Mouse (Mus musculus) forebrain, embryonic 12.5 days (tissue): ENCODE results near the gene Iqgap1. TPM values are rescaled to one million over a fixed set of nuclear protein-coding genes. Genes with fewer than 3 reads are reported as not detected.
"Not testable (repeated sequence)": the region's sequence is repeated elsewhere in the genome, so short reads cannot be mapped to it uniquely, and the experiment has no call there.

ENCODE experiments used
- ATAC-seq: fragments of 200-750 bp; cut with Nextera tagmentation; 2 replicates; pipeline ENCODE4 v1.8.0; 2017; ENCODE audit warnings: moderate TSS enrichment; ENCODE audit not compliant: low FRiP score
- H3K27ac ChIP-seq: fragments of 300-500 bp; sonication (generic); 2 replicates; pipeline ENCODE4 v1.5.1; 2016; ENCODE audit warnings: mild to moderate bottlenecking
- H3K27me3 ChIP-seq: fragments of 300-500 bp; sonication (generic); 2 replicates; pipeline ENCODE4 v1.6.1; 2016; ENCODE audit warnings: mild to moderate bottlenecking
- H3K36me3 ChIP-seq: fragments of 300-500 bp; sonication (generic); replicated peaks from 2 replicates; pipeline ENCODE4 v1.6.1; 2016; ENCODE audit warnings: mild to moderate bottlenecking
- H3K4me1 ChIP-seq: fragments of 300-500 bp; sonication (generic); 2 replicates; pipeline ENCODE4 v1.6.1; 2016
- H3K4me2 ChIP-seq: fragments of 300-500 bp; sonication (generic); 2 replicates; pipeline ENCODE4 v1.6.1; 2016; ENCODE audit warnings: mild to moderate bottlenecking, moderate library complexity
- H3K4me3 ChIP-seq: fragments of 300-500 bp; sonication (generic); replicated peaks from 2 replicates; pipeline ENCODE4 v1.5.1; 2016; ENCODE audit warnings: mild to moderate bottlenecking
- H3K9ac ChIP-seq: fragments of 300-500 bp; sonication (generic); 2 replicates; pipeline ENCODE4 v1.6.1; 2016; ENCODE audit warnings: mild to moderate bottlenecking
- H3K9me3 ChIP-seq: fragments of 300-500 bp; sonication (generic); 2 replicates; pipeline ENCODE4 v1.6.1; 2016
- WGBS: fragments of 180-500 bp; shearing (Covaris S2); methylation state at CpG from one replicate; pipeline ENCODE4 v1.1.7; 2016; 5-methylcytosine and 5-hydroxymethylcytosine counted together
- polyA plus RNA-seq: library from polyadenylated mRNA; unstranded; fragments of >200 nt; fragmentation: Nextera tagmentation; extraction: Ambion mirVana; gene quantifications from 2 replicates; pipeline ENCODE4 v1.2.1, GENCODE M21; 2016

The Iqgap1 gene
- polyA plus RNA-seq, 1 experiment from 2014 or later: 31.6 TPM

- no peak overlapping the region for H3K4me2 ChIP-seq
- no peak overlapping the region for H3K9ac ChIP-seq
- no peak for ATAC-seq
- no peak overlapping the region for H3K27ac ChIP-seq
- no peaks in the 10 kb centered on the region for H3K9me3 ChIP-seq
- no peaks in the 10 kb centered on the region for H3K4me1 ChIP-seq
- 80% methylated on average over 4 of the region's 4 CpGs for WGBS
- no peaks in the 10 kb centered on the region; the same call in 1 of the 2 replicates for H3K27me3 ChIP-seq
- no peak overlapping the region for H3K4me3 ChIP-seq
- no peaks in the 10 kb centered on the region for H3K36me3 ChIP-seq
Observed at GRCm38 (mm10) chr7:80840937-80841336, 15.2 kb upstream of the Iqgap1 start.

- Histone ChIP-seq H3K9ac (no peak overlapping the region), H3K27me3 (no peaks in the 10 kb centered on the region; the same call in 1 of the 2 replicates), H3K4me3 (no peak overlapping the region), H3K9me3 (no peaks in the 10 kb centered on the region), H3K4me2 (no peak overlapping the region), H3K36me3 (no peaks in the 10 kb centered on the region), H3K27ac (no peak overlapping the region), H3K4me1 (no peaks in the 10 kb centered on the region)
- no peak for ATAC-seq
- 19% methylated on average over 1 of the region's 1 CpGs for WGBS
Observed at GRCm38 (mm10) chr7:80840241-80840640, 14.5 kb upstream of the Iqgap1 start.

- no peak for ATAC-seq
- no peak overlapping the region for H3K4me3 ChIP-seq
- H3K4me2 ChIP-seq: no peak overlapping the region
- H3K9me3 ChIP-seq: no peaks in the 10 kb centered on the region
- no peak overlapping the region for H3K9ac ChIP-seq
- no peak overlapping the region for H3K27ac ChIP-seq
- no peaks in the 10 kb centered on the region; the same call in 1 of the 2 replicates for H3K27me3 ChIP-seq
- no peaks in the 10 kb centered on the region for H3K36me3 ChIP-seq
- H3K4me1 ChIP-seq: no peaks in the 10 kb centered on the region
Observed at GRCm38 (mm10) chr7:80839755-80840154, 14.0 kb upstream of the Iqgap1 start.

GRCm38 (mm10) chr7:80838247-80838646 lies 12.5 kb upstream of the Iqgap1 start:
- H3K4me1 ChIP-seq: no peaks in the 10 kb centered on the region
- H3K27me3 ChIP-seq: no peaks in the 10 kb centered on the region; the same call in 1 of the 2 replicates

GRCm38 (mm10) chr7:80837736-80838135 lies 12.0 kb upstream of the Iqgap1 start:
- H3K36me3 ChIP-seq: no peaks in the 10 kb centered on the region
- H3K4me1 ChIP-seq: 0 out of 2 replicates have a peak, but pooled peaks cover 3% of the 10 kb centered on the region
- H3K4me2 ChIP-seq: no peak overlapping the region
- 61% methylated on average over 9 of the region's 9 CpGs for WGBS
- no peaks in the 10 kb centered on the region; the same call in 1 of the 2 replicates for H3K27me3 ChIP-seq
- no peak overlapping the region for H3K4me3 ChIP-seq
- no peaks in the 10 kb centered on the region for H3K9me3 ChIP-seq
- H3K27ac ChIP-seq: no peak overlapping the region
- no peak overlapping the region for H3K9ac ChIP-seq
- ATAC-seq: no peak

More at GRCm38 (mm10) chr7:80838247-80838646, 12.5 kb upstream of the Iqgap1 start:
- 45% methylated on average over 7 of the region's 7 CpGs for WGBS
- no peak for ATAC-seq
- Histone ChIP-seq H3K27ac (no peak overlapping the region), H3K36me3 (no peaks in the 10 kb centered on the region), H3K4me2 (no peak overlapping the region), H3K4me3 (no peak overlapping the region), H3K9ac (no peak overlapping the region), H3K9me3 (no peaks in the 10 kb centered on the region)

- Histone ChIP-seq H3K9ac (no peak overlapping the region), H3K9me3 (no peaks in the 10 kb centered on the region), H3K4me1 (0 out of 2 replicates have a peak, but pooled peaks cover 3% of the 10 kb centered on the region), H3K36me3 (no peaks in the 10 kb centered on the region), H3K4me3 (no peak overlapping the region), H3K27me3 (no peaks in the 10 kb centered on the region; the same call in 1 of the 2 replicates), H3K27ac (no peak overlapping the region), H3K4me2 (no peak overlapping the region)
- WGBS: 84% methylated on average over 4 of the region's 4 CpGs
- no peak for ATAC-seq
Observed at GRCm38 (mm10) chr7:80835984-80836652, 10.3 kb upstream of the Iqgap1 start.

GRCm38 (mm10) chr7:80833651-80834532 lies 8.1 kb upstream of the Iqgap1 start:
- Histone ChIP-seq H3K36me3 (no peaks in the 10 kb centered on the region), H3K9me3 (no peaks in the 10 kb centered on the region), H3K4me3 (no peak overlapping the region), H3K4me1 (0 out of 2 replicates have a peak, but pooled peaks cover 3% of the 10 kb centered on the region), H3K27ac (no peak overlapping the region), H3K9ac (no peak overlapping the region), H3K27me3 (no peaks in the 10 kb centered on the region; the same call in 1 of the 2 replicates), H3K4me2 (no peak overlapping the region)
- 42% methylated on average over 12 of the region's 12 CpGs for WGBS
- ATAC-seq: no peak

- H3K4me2 ChIP-seq: peak overlapping the region; percentile 32
- WGBS: 19% methylated on average over 14 of the region's 14 CpGs
Observed at GRCm38 (mm10) chr7:80832996-80833650, 7.3 kb upstream of the Iqgap1 start.

GRCm38 (mm10) chr7:80832191-80832590 lies 6.4 kb upstream of the Iqgap1 start:
- ATAC-seq: no peak
- Histone ChIP-seq H3K4me2 (no peak overlapping the region), H3K9ac (no peak overlapping the region), H3K27me3 (no peaks in the 10 kb centered on the region), H3K4me1 (0 out of 2 replicates have a peak, but pooled peaks cover 3% of the 10 kb centered on the region), H3K36me3 (no peaks in the 10 kb centered on the region), H3K9me3 (no peaks in the 10 kb centered on the region), H3K4me3 (no peak overlapping the region), H3K27ac (no peak overlapping the region)
- 55% methylated on average over 4 of the region's 4 CpGs for WGBS

More at GRCm38 (mm10) chr7:80832996-80833650, 7.3 kb upstream of the Iqgap1 start:
- not testable (repeated sequence) for H3K27me3 ChIP-seq, H3K4me3 ChIP-seq, H3K4me1 ChIP-seq, H3K36me3 ChIP-seq, H3K9me3 ChIP-seq, H3K9ac ChIP-seq, H3K27ac ChIP-seq
- peak; percentile 91; the same call in 1 of the 2 replicates for ATAC-seq

GRCm38 (mm10) chr7:80830193-80830803 lies 4.5 kb upstream of the Iqgap1 start:
- H3K36me3 ChIP-seq: no peaks in the 10 kb centered on the region
- no peak overlapping the region for H3K27ac ChIP-seq
- no peak overlapping the region for H3K4me2 ChIP-seq
- 0 out of 2 replicates have a peak, but pooled peaks cover 3% of the 10 kb centered on the region for H3K4me1 ChIP-seq
- no peak overlapping the region for H3K9ac ChIP-seq
- WGBS: 87% methylated on average over 15 of the region's 15 CpGs
- H3K4me3 ChIP-seq: no peak overlapping the region
- no peaks in the 10 kb centered on the region for H3K9me3 ChIP-seq
- ATAC-seq: no peak
- no peaks in the 10 kb centered on the region for H3K27me3 ChIP-seq

GRCm38 (mm10) chr7:80828146-80828860 lies 2.5 kb upstream of the Iqgap1 start:
- H3K9ac ChIP-seq: no peak overlapping the region
- H3K27me3 ChIP-seq: no peaks in the 10 kb centered on the region
- H3K4me3 ChIP-seq: no peak overlapping the region
- no peak overlapping the region for H3K4me2 ChIP-seq
- 0 out of 2 replicates have a peak, but pooled peaks cover 3% of the 10 kb centered on the region for H3K4me1 ChIP-seq
- ATAC-seq: no peak
- H3K27ac ChIP-seq: no peak overlapping the region
- H3K9me3 ChIP-seq: no peaks in the 10 kb centered on the region
- no peaks in the 10 kb centered on the region for H3K36me3 ChIP-seq
- 77% methylated on average over 18 of the region's 18 CpGs for WGBS
